Mouse (Mus musculus) embryonic stem cell, embryonic (primary cell): ENCODE results near the gene Mapk8.
"Not testable (repeated sequence)": the region's sequence is repeated elsewhere in the genome, so short reads cannot be mapped to it uniquely, and the experiment has no call there.

ENCODE experiments used
- CTCF ChIA-PET, 4 experiments: fragments of 300-600 bp in 2 of 4; fragments of 350-600 bp in 2 of 4; sonication (Branson Sonifier 250); formaldehyde crosslinking; loops; one replicate each; lab custom pipeline; 2022; ENCODE audit warnings: inconsistent platforms in 2 of 4; lab: Charles Lee
- POLR2A ChIA-PET, 4 experiments: fragments of 300-600 bp in 2 of 4; fragments of 350-600 bp in 2 of 4; sonication (Branson Sonifier 250); formaldehyde crosslinking; loops; one replicate each; lab custom pipeline; 2022; ENCODE audit warnings: antibody characterized with exemption in 4 of 4, inconsistent platforms in 1 of 4; lab: Charles Lee

Mapk8 gene

GRCm38 (mm10) chr14:33447027-33447569, at the start of gene Mapk8:
Gene Mapk8, minus strand, starts transcription at chr14:33447158.
- POLR2A ChIA-PET, result no interaction called here
- CTCF ChIA-PET, result no interaction called here

GRCm38 (mm10) chr14:33495226-33495625, 48.3 kb upstream of the Mapk8 start:
- ChIA-PET CTCF (no interaction called here), POLR2A (no interaction called here)

GRCm38 (mm10) chr14:33487805-33488550, 41.0 kb upstream of the Mapk8 start:
- ChIA-PET CTCF (no interaction called here), POLR2A (no interaction called here)

- ChIA-PET CTCF (no interaction called here), POLR2A (interaction anchor here in 1 of 4 experiments (0.7 kb wide), 1 partner anchor 11 kb away, joined by 5 read pairs; no protein-coding TSS in a partner anchor)
These were observed 35.0 kb upstream of the Mapk8 start for GRCm38 (mm10) chr14:33481991-33482390.

GRCm38 (mm10) chr14:33476094-33476760, 29.3 kb upstream of the Mapk8 start:
- POLR2A ChIA-PET, result interaction anchor here in 1 of 4 experiments (1.0 kb wide), 1 partner anchor 20 kb away, joined by 3 read pairs; no protein-coding TSS in a partner anchor
- CTCF ChIA-PET, result no interaction called here

GRCm38 (mm10) chr14:33474461-33474860, 27.5 kb upstream of the Mapk8 start:
- CTCF ChIA-PET, result no interaction called here
- POLR2A ChIA-PET, result no interaction called here

GRCm38 (mm10) chr14:33471331-33471730, 24.4 kb upstream of the Mapk8 start, which contains the start of gene Frmpd2:
Gene Frmpd2, plus strand, starts transcription at chr14:33471696.
- ChIA-PET CTCF (no interaction called here), POLR2A (interaction anchor here in 1 of 4 experiments (0.6 kb wide), 1 partner anchor 11 kb away, joined by 5 read pairs; no protein-coding TSS in a partner anchor)

GRCm38 (mm10) chr14:33467766-33468165, 20.8 kb upstream of the Mapk8 start:
- CTCF ChIA-PET, result no interaction called here
- POLR2A ChIA-PET, result no interaction called here

GRCm38 (mm10) chr14:33463658-33464057, 16.7 kb upstream of the Mapk8 start:
- CTCF ChIA-PET, result no interaction called here
- POLR2A ChIA-PET, result no interaction called here

- POLR2A ChIA-PET, result no interaction called here
- CTCF ChIA-PET, result no interaction called here
These were observed 3.4 kb upstream of the Mapk8 start for GRCm38 (mm10) chr14:33450331-33450730.

GRCm38 (mm10) chr14:33449296-33449840, 2.4 kb upstream of the Mapk8 start:
- ChIA-PET CTCF (interaction anchor here in 1 of 4 experiments (0.7 kb wide), 1 partner anchor 190 kb away, joined by 3 read pairs; no protein-coding TSS in a partner anchor), POLR2A (no interaction called here)

- POLR2A ChIA-PET, result no interaction called here
These were observed 1.3 kb upstream of the Mapk8 start for GRCm38 (mm10) chr14:33448276-33448675.

GRCm38 (mm10) chr14:33446561-33447023, 366 bp downstream of the Mapk8 start:
- CTCF ChIA-PET, result no interaction called here
- POLR2A ChIA-PET, result interaction anchor here in 1 of 4 experiments (0.8 kb wide), 1 partner anchor 1188 kb away, joined by 3 read pairs; no protein-coding TSS in a partner anchor

More at GRCm38 (mm10) chr14:33448276-33448675, 1.3 kb upstream of the Mapk8 start:
- CTCF ChIA-PET, result no interaction called here

- CTCF ChIA-PET, result no interaction called here
- POLR2A ChIA-PET, result interaction anchor here in 2 of 4 experiments (0.6 to 0.8 kb wide), 2 partner anchors 45 to 1187 kb away, joined by 3 read pairs; no protein-coding TSS in a partner anchor
These were observed 996 bp downstream of the Mapk8 start for GRCm38 (mm10) chr14:33445962-33446361.

- POLR2A ChIA-PET, result interaction anchor here in 2 of 4 experiments (0.7 to 1.4 kb wide), 6 partner anchors 9 to 160 kb away, joined by 3 to 4 read pairs (median 3); no protein-coding TSS in a partner anchor
These were observed 3.2 kb downstream of the Mapk8 start for GRCm38 (mm10) chr14:33443780-33444179.

GRCm38 (mm10) chr14:33432485-33432884, 14.5 kb downstream of the Mapk8 start:
- POLR2A ChIA-PET, result interaction anchor here in 1 of 4 experiments (0.7 to 0.9 kb wide), 2 partner anchors 11 to 82 kb away, joined by 3 read pairs; no protein-coding TSS in a partner anchor
- CTCF ChIA-PET, result not testable (repeated sequence)

More at GRCm38 (mm10) chr14:33443780-33444179, 3.2 kb downstream of the Mapk8 start:
- CTCF ChIA-PET, result interaction anchor here in 1 of 4 experiments (0.7 kb wide), 1 partner anchor 1694 kb away, joined by 3 read pairs; no protein-coding TSS in a partner anchor

- ChIA-PET CTCF (no interaction called here), POLR2A (interaction anchor here in 1 of 4 experiments (1.2 kb wide), 1 partner anchor 19 kb away, joined by 3 read pairs; no protein-coding TSS in a partner anchor)
These were observed 22.8 kb downstream of the Mapk8 start for GRCm38 (mm10) chr14:33424124-33424523.

- CTCF ChIA-PET, result no interaction called here
- POLR2A ChIA-PET, result no interaction called here
These were observed 24.0 kb downstream of the Mapk8 start for GRCm38 (mm10) chr14:33423003-33423402.
